Mouse (Mus musculus) gastrocnemius, adult 2 months (tissue): ENCODE measurements around the gene Psg16. TPM values are rescaled to one million over a fixed set of nuclear protein-coding genes. Genes with fewer than 3 reads are reported as not detected.

Experiments
- DNase-seq: peaks from one replicate; pipeline ENCODE4 v3.0.0; 2022
- H3K27ac ChIP-seq: fragments of 200-600 bp; 2 replicates; pipeline ENCODE4 v1.8.1; 2022; ENCODE audit warnings: mild to moderate bottlenecking
- H3K4me3 ChIP-seq: fragments of 200-600 bp; 2 replicates; pipeline ENCODE4 v1.8.1; 2022; ENCODE audit warnings: mild to moderate bottlenecking, moderate library complexity
- CTCF ChIP-seq: fragments of 200-600 bp; IDR thresholded peaks from 2 replicates; pipeline ENCODE4 v1.8.1; 2022; ENCODE audit warnings: antibody characterized with exemption, mild to moderate bottlenecking, moderate library complexity
- intact Hi-C: fragments of 180-260 bp; cut with DNase I; formaldehyde crosslinking; loops from one replicate; pipeline ENCODE4 v1.15.1; 2025
- long read RNA-seq, 2 experiments: library from polyadenylated mRNA; stranded (forward); transcript quantifications; one replicate each; pipeline ENCODE4 v2.0.0; 2021
- total RNA-seq, 2 experiments: library from RNA; stranded (reverse); gene quantifications; 2 replicates each; pipeline ENCODE4 v1.2.3; 2021

Psg16 gene
- total RNA-seq: under 1 TPM; 0.08 to 0.14 TPM
- long read RNA-seq, experiment 1: 0 reads
- long read RNA-seq, experiment 2: 0 reads

DNA sequence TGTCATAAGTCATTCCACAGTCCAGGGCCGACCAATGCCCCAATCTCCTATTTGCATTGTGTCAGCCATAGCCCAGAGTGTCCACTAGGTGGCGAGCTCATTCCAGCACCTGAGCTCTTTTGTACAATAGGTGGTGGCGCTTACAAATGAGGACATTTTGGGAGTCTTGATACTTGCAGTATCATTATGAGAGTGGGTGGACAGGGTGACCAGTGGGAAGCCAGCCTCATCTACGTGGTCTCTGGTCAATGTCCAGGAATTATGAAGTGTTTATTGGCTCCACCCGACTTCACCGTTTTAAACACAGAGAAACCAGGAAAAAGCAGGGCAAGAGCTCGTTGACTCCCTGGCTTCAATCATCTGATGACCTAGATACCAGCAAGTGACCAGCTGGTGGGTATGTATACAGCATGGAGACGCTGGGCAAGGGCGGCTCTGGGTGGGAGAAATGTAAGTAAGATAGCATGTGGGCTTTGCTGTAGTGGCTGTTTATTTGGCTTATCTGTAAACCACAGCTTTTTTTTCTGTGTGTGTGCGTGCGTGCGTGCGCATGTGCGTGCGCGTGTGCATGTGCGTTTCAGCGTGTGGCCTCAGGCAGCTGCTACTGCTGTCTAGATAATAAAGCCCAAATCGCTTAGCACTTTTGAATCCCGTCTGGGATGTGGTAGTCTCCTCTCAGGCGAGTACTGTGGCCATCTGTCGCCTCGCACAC lies at the start of gene Psg16:
Gene Psg16, plus strand, starts transcription at position 137 of the 712 bp plus-strand sequence.
- TF ChIP-seq CTCF: no peak; the same call in 1 of the 2 replicates

DNA sequence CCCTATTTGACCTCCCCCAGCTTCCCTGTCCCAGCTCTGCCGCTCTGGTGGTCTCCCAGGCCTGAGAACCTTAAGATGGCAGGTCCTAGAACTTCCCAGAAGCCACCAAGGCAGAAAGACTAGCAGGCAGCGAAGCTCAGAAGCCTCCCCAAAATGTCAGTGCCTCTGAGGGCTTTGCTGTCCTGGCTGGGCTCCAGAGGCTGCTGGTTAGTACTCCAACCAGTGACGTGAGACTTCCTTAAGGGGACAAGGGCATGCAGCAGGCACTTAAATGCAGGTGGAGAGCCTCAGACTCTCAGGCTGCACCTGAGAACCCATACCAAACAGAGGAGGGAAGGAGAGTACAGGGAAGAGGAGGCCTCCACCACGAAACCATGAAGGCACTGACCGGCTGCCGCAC lies 49.7 kb upstream of the Psg16 start:
- peak overlapping the region; percentile 80 for H3K27ac ChIP-seq
- intact Hi-C loops: no loop called here

More for the DNA sequence above, at the start of gene Psg16:
- intact Hi-C loops: no loop called here
- H3K4me3 ChIP-seq: no peak within 1 kb of the TSS
- H3K27ac ChIP-seq: no peak within 1 kb of the TSS
- DNase-seq: peak; percentile 45

GRCm38 (mm10) chr7:17024814-17025504 lies 48.9 kb upstream of the Psg16 start:
- peak; percentile 40 for DNase-seq
- H3K4me3 ChIP-seq: peak overlapping the region; percentile 45
- peak overlapping the region; percentile 80 for H3K27ac ChIP-seq
- intact Hi-C loops: no loop called here
- TF ChIP-seq CTCF: no peak

More for the DNA sequence above, 49.7 kb upstream of the Psg16 start:
- peak; percentile 56 for DNase-seq
- H3K4me3 ChIP-seq: peak overlapping the region; percentile 45
- TF ChIP-seq CTCF: no peak

DNA sequence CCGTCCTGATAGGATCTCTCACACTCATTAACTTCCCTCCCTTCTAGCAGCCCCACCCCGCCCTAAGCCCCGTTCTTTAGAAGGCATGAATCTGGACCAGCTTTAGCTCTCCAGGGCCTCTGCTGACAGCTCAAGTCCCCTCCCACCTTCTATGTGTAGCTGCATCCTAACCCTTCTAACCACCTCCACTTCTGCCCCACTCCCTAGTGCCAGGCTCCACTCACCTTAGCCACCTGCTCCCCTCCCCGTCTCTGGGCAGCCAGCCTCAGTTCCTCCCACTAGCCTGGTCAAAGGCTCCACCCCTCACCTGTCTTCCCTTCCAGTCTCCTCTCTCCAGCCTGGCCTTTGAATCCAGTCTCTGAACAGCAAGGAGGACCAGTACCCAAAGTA lies 48.3 kb upstream of the Psg16 start:
- Histone ChIP-seq H3K27ac (peak overlapping the region; percentile 80), H3K4me3 (peak overlapping the region; percentile 87; the same call in 1 of the 2 replicates)
- intact Hi-C loops: no loop called here
- no peak for TF ChIP-seq CTCF
- no peak for DNase-seq

- peak; percentile 14 for DNase-seq
- TF ChIP-seq CTCF: no peak
- intact Hi-C loops: no loop called here
- H3K4me3 ChIP-seq: peak overlapping the region; percentile 87
- H3K27ac ChIP-seq: peak overlapping the region; percentile 98
These were observed 47.8 kb upstream of the Psg16 start for GRCm38 (mm10) chr7:17025896-17026622.

DNA sequence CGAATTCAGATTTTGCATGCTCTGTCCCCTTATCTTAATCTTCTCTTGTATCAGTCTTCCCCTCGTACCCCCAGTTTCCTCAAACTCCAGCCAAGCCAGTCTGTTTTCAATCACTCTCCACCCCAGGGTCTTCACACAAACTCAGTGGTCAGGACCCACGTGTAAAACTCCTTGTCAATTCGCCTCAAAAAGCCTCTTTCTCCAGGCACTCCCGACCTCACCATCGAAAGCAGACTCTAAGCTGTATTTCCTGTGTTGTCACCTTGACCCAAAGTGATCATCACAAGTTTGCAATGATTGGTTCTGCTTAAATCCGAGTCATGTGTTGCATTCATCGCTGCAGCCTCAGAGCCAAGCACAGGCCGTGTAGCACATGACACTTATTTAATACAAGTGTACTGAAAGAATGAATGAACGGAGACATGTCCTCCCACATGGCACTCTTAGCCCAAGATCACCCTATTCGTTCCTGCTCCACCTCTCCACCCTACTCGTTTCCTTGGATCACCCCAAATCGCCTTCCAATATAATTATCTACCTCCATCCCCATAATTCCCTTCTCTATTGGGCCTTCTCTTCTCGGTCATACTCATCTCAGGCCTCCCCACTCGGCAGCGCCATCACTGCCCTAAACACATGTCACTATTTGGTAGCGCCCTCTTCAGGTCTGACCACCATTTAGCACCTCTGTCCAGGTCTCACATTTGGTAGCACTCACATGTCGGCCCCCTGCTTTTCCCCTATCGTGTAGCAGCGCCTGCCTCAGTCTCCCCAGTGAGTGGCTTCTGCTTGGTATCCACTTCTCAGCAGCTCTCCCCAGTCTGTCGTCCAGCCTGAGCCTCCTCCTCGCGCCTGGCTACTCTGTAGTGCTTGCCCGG lies 46.9 kb upstream of the Psg16 start:
- DNase-seq: peak; percentile 7
- peak overlapping the region; percentile 98 for H3K27ac ChIP-seq
- peak; percentile 61 for TF ChIP-seq CTCF
- intact Hi-C loops: no loop called here
- H3K4me3 ChIP-seq: peak overlapping the region; percentile 87

DNA sequence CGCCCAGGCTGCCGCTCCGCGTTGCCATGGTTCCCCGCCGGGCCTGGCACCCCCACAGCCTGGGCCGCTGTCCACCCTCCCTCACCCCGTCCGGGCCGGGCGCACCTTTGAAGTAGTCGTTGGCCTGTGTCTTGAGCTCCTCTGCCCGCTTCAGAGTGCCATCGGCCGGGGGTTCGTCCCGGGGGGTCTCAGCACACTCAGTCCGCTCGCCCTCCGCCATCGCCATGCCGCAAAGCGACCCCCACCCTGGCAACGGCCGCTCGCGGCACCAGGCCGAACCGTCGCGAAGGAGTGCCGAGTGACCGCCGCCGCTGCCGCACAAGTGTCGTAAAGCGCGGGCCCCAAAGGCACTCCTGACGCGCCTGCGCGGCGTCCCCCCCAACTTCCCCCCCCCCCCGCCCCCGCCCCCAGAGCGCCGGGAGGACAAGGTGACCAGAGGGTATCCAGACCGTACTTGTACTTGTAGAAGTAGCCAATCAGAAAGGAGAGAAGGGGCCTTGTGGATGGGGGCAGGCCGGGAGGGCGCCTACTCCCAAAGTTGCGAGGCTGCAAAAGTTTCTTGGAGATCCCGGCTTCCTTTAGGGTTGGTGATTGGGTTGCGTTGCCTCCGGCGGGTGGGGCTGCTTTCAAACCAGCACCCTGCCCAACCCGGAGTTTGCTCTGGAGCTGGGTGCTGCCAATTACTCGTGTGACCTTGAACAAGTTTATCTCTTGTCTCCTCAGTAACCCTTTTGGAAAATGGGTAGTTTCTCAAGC lies 46.1 kb upstream of the Psg16 start, which contains the start of gene Ppp5c:
Gene Ppp5c, minus strand, starts transcription at position 337 of the 756 bp plus-strand sequence.
- no peak for TF ChIP-seq CTCF
- intact Hi-C loops: loop anchor here (2.0 kb wide), 1 partner anchor 23 kb away; no protein-coding TSS in a partner anchor

GRCm38 (mm10) chr7:17028923-17029322 lies 44.9 kb upstream of the Psg16 start:
- DNase-seq: peak; percentile 14
- H3K4me3 ChIP-seq: no peak overlapping the region
- H3K27ac ChIP-seq: peak overlapping the region; percentile 98; the same call in 1 of the 2 replicates
- no peak for TF ChIP-seq CTCF
- intact Hi-C loops: loop anchor here (2.0 kb wide), 1 partner anchor 22 kb away; no protein-coding TSS in a partner anchor

More for the DNA sequence above, 46.1 kb upstream of the Psg16 start, which contains the start of gene Ppp5c:
- Histone ChIP-seq H3K27ac (peak within 1 kb of the TSS; percentile 98), H3K4me3 (peak within 1 kb of the TSS; percentile 87)
- DNase-seq: peak; percentile 96

DNA sequence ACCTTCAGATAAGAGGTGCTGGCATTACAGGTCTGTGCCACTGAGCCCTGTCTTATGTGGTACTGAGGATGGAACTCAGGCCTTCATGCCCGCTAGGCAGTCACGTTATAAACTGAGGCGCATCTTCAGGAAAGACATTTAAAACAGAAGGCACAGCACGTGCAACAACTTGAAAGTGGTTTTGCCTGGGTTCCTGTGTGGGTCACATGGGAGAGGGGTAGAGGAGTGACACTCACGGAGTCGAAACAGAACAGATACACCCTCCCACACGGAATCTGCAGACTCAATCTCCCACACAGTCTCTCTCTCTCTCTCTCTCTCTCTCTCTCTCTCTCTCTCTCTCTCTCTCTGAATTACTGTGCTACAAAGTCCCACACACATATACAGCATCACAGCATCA lies 43.6 kb upstream of the Psg16 start:
- Histone ChIP-seq H3K27ac (no peak overlapping the region), H3K4me3 (no peak overlapping the region)
- no peak for TF ChIP-seq CTCF
- no peak for DNase-seq
- intact Hi-C loops: no loop called here

GRCm38 (mm10) chr7:17038018-17038695 lies 35.7 kb upstream of the Psg16 start:
- TF ChIP-seq CTCF: no peak
- no peak overlapping the region for H3K4me3 ChIP-seq
- no peak overlapping the region for H3K27ac ChIP-seq
- intact Hi-C loops: no loop called here
- DNase-seq: peak; percentile 6

DNA sequence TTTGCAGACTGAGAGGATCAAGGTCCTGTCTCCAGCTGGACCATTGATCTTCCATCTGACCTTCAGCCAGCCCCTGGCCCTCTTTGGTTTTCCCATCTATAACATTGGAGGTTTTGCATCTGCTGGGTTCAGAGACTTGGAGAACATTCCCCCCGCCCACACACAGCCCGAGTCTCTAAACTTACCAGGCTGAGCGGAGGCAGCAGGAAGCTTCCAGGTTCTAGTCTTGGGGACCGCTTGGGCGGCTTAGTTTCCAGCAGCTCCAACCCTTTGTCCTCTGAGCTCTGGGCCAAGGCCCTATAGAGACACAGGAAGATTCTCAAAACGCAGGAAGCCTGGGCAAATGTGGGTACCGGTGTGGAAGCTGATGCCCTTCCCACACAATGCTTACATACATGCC lies 34.5 kb upstream of the Psg16 start:
- Histone ChIP-seq H3K4me3 (no peak overlapping the region), H3K27ac (no peak overlapping the region)
- TF ChIP-seq CTCF: no peak

More for the DNA sequence above, 34.5 kb upstream of the Psg16 start:
- intact Hi-C loops: no loop called here
- no peak for DNase-seq
